Mouse (Mus musculus): ENCODE results near the gene Vac14. TPM values are rescaled to one million over a fixed set of nuclear protein-coding genes. Genes with fewer than 3 reads are reported as not detected.

Gene Vac14
- polyA plus RNA-seq, 2 experiments = 19.1 to 24.8 TPM

DNA sequence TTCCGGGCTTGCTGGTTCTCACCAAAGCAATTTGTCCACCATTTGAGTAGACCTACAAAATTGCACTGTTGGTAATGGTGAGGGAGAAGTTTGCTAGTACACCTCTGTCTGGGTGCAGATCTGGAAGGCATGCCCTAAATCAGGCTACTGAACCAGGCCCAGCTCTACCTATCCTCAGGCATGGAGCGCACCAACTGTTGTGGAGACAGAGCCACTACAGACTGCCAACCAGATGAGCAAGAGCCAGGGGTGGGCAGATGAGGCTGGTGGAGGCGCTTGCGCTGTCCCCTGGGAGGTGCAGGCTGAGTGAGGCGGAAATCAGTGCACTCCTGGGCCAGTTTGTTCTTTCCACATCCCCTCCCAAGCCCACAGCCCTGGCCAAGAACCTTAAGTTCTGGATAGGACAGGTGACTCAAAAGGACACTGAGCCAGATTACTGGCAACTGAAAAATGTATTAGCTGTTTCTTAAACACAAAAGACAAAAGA lies 58.8 kb downstream of the Vac14 start:
- 78% methylated on average over 5 of the region's 5 CpGs for WGBS
- Histone ChIP-seq H3K4me1 (ENCODE audit: control insufficient read depth, insufficient read depth, low read length) (peaks cover 17% of the 10 kb centered on the region; the same call in 1 of the 2 replicates), H3K4me3 (replicated peaks; ENCODE audit: low read length) (no peak overlapping the region), H3K27ac (replicated peaks; ENCODE audit: low read depth, low read length) (peak overlapping the region; percentile 72), H3K27me3 (ENCODE audit: control insufficient read depth, insufficient read depth, low read length) (no peaks in the 10 kb centered on the region), H3K9ac (ENCODE audit: low read depth, low read length, severe bottlenecking) (no peak overlapping the region), H3K36me3 (ENCODE audit: control insufficient read depth, insufficient read depth, low read length) (peaks cover 7% of the 10 kb centered on the region; the same call in 1 of the 2 replicates), H3K9me3 (ENCODE audit: control insufficient read depth, low read length) (no peaks in the 10 kb centered on the region), H3K4me2 (replicated peaks; ENCODE audit: low read depth, low read length, severe bottlenecking) (no peak overlapping the region)
- no peak for TF ChIP-seq POLR2A (IDR thresholded peaks at IDR 0.05; ENCODE audit: borderline replicate concordance, extremely low read depth, insufficient read depth, insufficient read length)
- ATAC-seq (ENCODE audit: low FRiP score, low read depth) = no peak
- no peak for DNase-seq (ENCODE audit: low spot score)

DNA sequence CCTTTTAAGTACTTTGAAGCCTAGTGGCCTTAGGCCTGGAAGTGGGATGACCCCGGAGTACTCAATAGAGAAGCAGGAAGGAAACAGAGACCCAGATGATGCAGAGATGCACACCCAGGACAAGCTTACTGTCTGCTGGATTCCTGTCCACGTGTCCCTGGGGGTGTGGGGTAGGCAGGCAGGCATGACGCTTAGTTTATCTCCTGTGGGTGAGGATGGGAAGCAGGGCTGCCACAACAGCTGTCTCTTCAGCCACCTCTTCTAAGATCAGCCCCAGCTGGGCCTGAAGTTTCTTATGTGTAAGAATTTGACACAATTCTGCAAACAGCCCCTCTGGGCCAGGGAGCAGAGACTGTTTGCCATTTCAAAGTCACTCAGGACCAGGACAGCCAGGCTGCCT lies 60.6 kb downstream of the Vac14 start:
- no peak for DNase-seq (ENCODE audit: low spot score)

DNA sequence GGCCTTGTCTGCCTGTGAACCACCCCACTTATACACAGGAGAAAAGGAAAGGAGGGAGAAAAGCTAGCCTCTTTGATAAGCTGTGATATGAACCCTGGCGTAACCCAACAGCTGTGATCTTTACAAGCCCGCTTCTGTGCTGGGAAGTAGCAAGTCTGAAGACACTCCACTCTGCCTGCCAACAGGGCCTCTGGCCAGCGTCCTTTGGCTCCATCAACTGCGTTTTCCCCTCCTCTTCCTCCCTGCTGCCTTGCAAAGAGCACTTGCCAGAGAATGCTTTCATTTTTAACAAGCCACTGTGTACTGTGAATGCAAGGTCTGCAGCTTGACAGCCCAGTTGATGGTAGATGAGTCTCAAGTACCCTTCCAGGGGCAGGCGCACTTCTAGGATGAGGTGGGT lies 69.3 kb downstream of the Vac14 start:
- 76% methylated on average over 5 of the region's 5 CpGs for WGBS
- H3K27ac ChIP-seq (replicated peaks; ENCODE audit: low read depth, low read length) = no peak overlapping the region
- DNase-seq (ENCODE audit: low spot score) = peak; percentile 45
- TF ChIP-seq POLR2A (IDR thresholded peaks at IDR 0.05; ENCODE audit: borderline replicate concordance, extremely low read depth, insufficient read depth, insufficient read length) = no peak
- ATAC-seq (ENCODE audit: low FRiP score, low read depth) = no peak; the same call in 1 of the 2 replicates
- H3K36me3 ChIP-seq (ENCODE audit: control insufficient read depth, insufficient read depth, low read length) = peaks cover 19% of the 10 kb centered on the region
- no peaks in the 10 kb centered on the region for H3K27me3 ChIP-seq (ENCODE audit: control insufficient read depth, insufficient read depth, low read length)
- H3K9ac ChIP-seq (ENCODE audit: low read depth, low read length, severe bottlenecking) = no peak overlapping the region
- no peak overlapping the region for H3K4me2 ChIP-seq (replicated peaks; ENCODE audit: low read depth, low read length, severe bottlenecking)
- no peaks in the 10 kb centered on the region for H3K4me1 ChIP-seq (ENCODE audit: control insufficient read depth, insufficient read depth, low read length)
- H3K4me3 ChIP-seq (replicated peaks; ENCODE audit: low read length) = no peak overlapping the region
- no peaks in the 10 kb centered on the region for H3K9me3 ChIP-seq (ENCODE audit: control insufficient read depth, low read length)

More for the DNA sequence above, 60.6 kb downstream of the Vac14 start:
- Histone ChIP-seq H3K36me3 (ENCODE audit: control insufficient read depth, insufficient read depth, low read length) (peaks cover 18% of the 10 kb centered on the region), H3K4me1 (ENCODE audit: control insufficient read depth, insufficient read depth, low read length) (peaks cover 17% of the 10 kb centered on the region; the same call in 1 of the 2 replicates), H3K4me3 (replicated peaks; ENCODE audit: low read length) (no peak overlapping the region), H3K4me2 (replicated peaks; ENCODE audit: low read depth, low read length, severe bottlenecking) (no peak overlapping the region), H3K9me3 (ENCODE audit: control insufficient read depth, low read length) (no peaks in the 10 kb centered on the region), H3K27ac (replicated peaks; ENCODE audit: low read depth, low read length) (no peak overlapping the region), H3K27me3 (ENCODE audit: control insufficient read depth, insufficient read depth, low read length) (no peaks in the 10 kb centered on the region), H3K9ac (ENCODE audit: low read depth, low read length, severe bottlenecking) (0 out of 2 replicates have a peak overlapping the region, but pooled peaks have one; percentile 16)
- 62% methylated on average over 3 of the region's 3 CpGs for WGBS
- no peak for TF ChIP-seq POLR2A (IDR thresholded peaks at IDR 0.05; ENCODE audit: borderline replicate concordance, extremely low read depth, insufficient read depth, insufficient read length)
- ATAC-seq (ENCODE audit: low FRiP score, low read depth) = no peak

DNA sequence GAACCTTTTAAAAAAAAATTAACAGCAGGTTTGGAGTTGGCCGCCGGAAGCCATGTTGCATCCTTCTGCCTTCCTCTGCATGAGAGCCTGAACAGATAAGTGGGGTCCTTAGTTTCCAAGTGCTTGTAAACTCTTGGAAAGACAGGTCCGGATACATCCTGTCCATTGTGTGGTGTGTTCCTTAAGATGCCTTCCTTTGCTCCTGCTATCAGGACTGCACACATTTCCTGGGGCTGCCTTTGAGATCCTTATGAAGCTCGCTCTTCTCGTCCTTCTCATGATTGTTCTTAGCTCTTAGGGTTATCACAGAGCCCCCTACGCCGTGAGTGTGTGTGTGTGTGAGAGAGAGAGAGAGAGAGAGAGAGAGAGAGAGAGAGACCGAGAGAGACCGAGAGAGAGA lies 71.6 kb downstream of the Vac14 start:
- Histone ChIP-seq H3K4me2 (replicated peaks; ENCODE audit: low read depth, low read length, severe bottlenecking) (no peak overlapping the region), H3K4me3 (replicated peaks; ENCODE audit: low read length) (no peak overlapping the region), H3K9ac (ENCODE audit: low read depth, low read length, severe bottlenecking) (no peak overlapping the region), H3K27me3 (ENCODE audit: control insufficient read depth, insufficient read depth, low read length) (no peaks in the 10 kb centered on the region), H3K27ac (replicated peaks; ENCODE audit: low read depth, low read length) (no peak overlapping the region), H3K9me3 (ENCODE audit: control insufficient read depth, low read length) (no peaks in the 10 kb centered on the region), H3K36me3 (ENCODE audit: control insufficient read depth, insufficient read depth, low read length) (peaks cover 7% of the 10 kb centered on the region; the same call in 1 of the 2 replicates), H3K4me1 (ENCODE audit: control insufficient read depth, insufficient read depth, low read length) (peaks cover 5% of the 10 kb centered on the region; the same call in 1 of the 2 replicates)
- DNase-seq (ENCODE audit: low spot score) (no peak), ATAC-seq (ENCODE audit: low FRiP score, low read depth) (no peak)
- WGBS = 88% methylated on average over 9 of the region's 9 CpGs
- TF ChIP-seq POLR2A (IDR thresholded peaks at IDR 0.05; ENCODE audit: borderline replicate concordance, extremely low read depth, insufficient read depth, insufficient read length) = no peak

DNA sequence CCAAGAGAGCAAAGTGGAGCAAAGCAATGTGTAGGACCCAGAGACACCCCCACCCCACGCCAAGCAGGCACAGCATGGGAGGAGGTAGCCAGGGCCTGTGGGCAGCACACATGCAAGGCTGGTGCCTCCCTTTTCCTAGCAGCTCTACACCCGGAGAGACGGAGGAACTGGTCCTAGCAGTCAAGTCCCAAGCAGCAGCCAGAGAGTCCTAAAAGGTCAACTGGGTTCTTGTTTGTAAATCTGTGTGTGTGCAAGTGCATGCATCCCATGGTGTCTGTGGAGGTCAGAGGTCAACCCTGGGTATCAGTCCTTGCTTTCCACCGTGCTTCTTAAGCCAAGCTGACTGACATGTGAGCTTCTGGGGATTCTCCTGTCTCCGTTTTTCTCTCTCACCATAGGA lies 75.8 kb downstream of the Vac14 start:
- no peak for ATAC-seq (ENCODE audit: low FRiP score, low read depth)
- H3K4me3 ChIP-seq (replicated peaks; ENCODE audit: low read length) = no peak overlapping the region
- peaks cover 6% of the 10 kb centered on the region; the same call in 1 of the 2 replicates for H3K36me3 ChIP-seq (ENCODE audit: control insufficient read depth, insufficient read depth, low read length)
- no peak overlapping the region for H3K9ac ChIP-seq (ENCODE audit: low read depth, low read length, severe bottlenecking)
- peak overlapping the region; percentile 61; the same call in 1 of the 2 replicates for H3K27ac ChIP-seq (replicated peaks; ENCODE audit: low read depth, low read length)
- WGBS = 80% methylated on average over 5 of the region's 5 CpGs
- DNase-seq (ENCODE audit: low spot score) = no peak
- H3K9me3 ChIP-seq (ENCODE audit: control insufficient read depth, low read length) = no peaks in the 10 kb centered on the region
- peaks cover 5% of the 10 kb centered on the region for H3K4me1 ChIP-seq (ENCODE audit: control insufficient read depth, insufficient read depth, low read length)
- no peaks in the 10 kb centered on the region for H3K27me3 ChIP-seq (ENCODE audit: control insufficient read depth, insufficient read depth, low read length)
- H3K4me2 ChIP-seq (replicated peaks; ENCODE audit: low read depth, low read length, severe bottlenecking) = no peak overlapping the region
- TF ChIP-seq POLR2A (IDR thresholded peaks at IDR 0.05; ENCODE audit: borderline replicate concordance, extremely low read depth, insufficient read depth, insufficient read length) = no peak
